Mouse (Mus musculus): ENCODE measurements at regions not wholly inside any gene's neighbourhood (a gene's known extent, or its start where the extent isn't known, plus 50 kb on each side); places are given as distances from the start of the nearest gene placed in this dataset.

- DNase-seq (ENCODE audit: low spot score), result no peak
Observed at GRCm38 (mm10) chr1:127009699-127010098, 179.1 kb upstream of the Nckap5 start.

GRCm38 (mm10) chr1:127001700-127002099 lies 171.1 kb upstream of the Nckap5 start:
- no peak for DNase-seq (ENCODE audit: low spot score)

- DNase-seq (ENCODE audit: low spot score), result no peak
Observed at GRCm38 (mm10) chr1:126993061-126993640, 162.6 kb upstream of the Nckap5 start.

GRCm38 (mm10) chr1:126992441-126992840 lies 161.8 kb upstream of the Nckap5 start:
- DNase-seq (ENCODE audit: low spot score), result no peak

- DNase-seq (ENCODE audit: low spot score), result no peak
Observed at GRCm38 (mm10) chr1:126982805-126983204, 152.2 kb upstream of the Nckap5 start.

GRCm38 (mm10) chr1:126980311-126980710 lies 149.7 kb upstream of the Nckap5 start:
- no peak for DNase-seq (ENCODE audit: low spot score)

GRCm38 (mm10) chr1:126973871-126974270 lies 143.3 kb upstream of the Nckap5 start:
- DNase-seq (ENCODE audit: low spot score), result no peak

- no peak for DNase-seq (ENCODE audit: low spot score)
Observed at GRCm38 (mm10) chr1:126971777-126972421, 141.3 kb upstream of the Nckap5 start.

GRCm38 (mm10) chr1:126971118-126971517 lies 140.5 kb upstream of the Nckap5 start:
- no peak for DNase-seq (ENCODE audit: low spot score)

- DNase-seq (ENCODE audit: low spot score), result no peak
Observed at GRCm38 (mm10) chr1:126966394-126966793, 135.8 kb upstream of the Nckap5 start.

- DNase-seq (ENCODE audit: low spot score), result no peak
Observed at GRCm38 (mm10) chr1:126955839-126956720, 125.5 kb upstream of the Nckap5 start.

GRCm38 (mm10) chr1:126947860-126948259 lies 117.3 kb upstream of the Nckap5 start:
- no peak for DNase-seq (ENCODE audit: low spot score)

GRCm38 (mm10) chr1:126932658-126933057 lies 102.1 kb upstream of the Nckap5 start:
- no peak for DNase-seq (ENCODE audit: low spot score)

GRCm38 (mm10) chr1:126931754-126932153 lies 101.2 kb upstream of the Nckap5 start:
- DNase-seq (ENCODE audit: low spot score), result peak; percentile 79

- DNase-seq (ENCODE audit: low spot score), result no peak
Observed at GRCm38 (mm10) chr1:126931093-126931492, 100.5 kb upstream of the Nckap5 start.

- no peak for DNase-seq (ENCODE audit: low spot score)
Observed at GRCm38 (mm10) chr1:126930611-126931010, 100.0 kb upstream of the Nckap5 start.

- DNase-seq (ENCODE audit: low spot score), result peak; percentile 28
Observed at GRCm38 (mm10) chr1:126929666-126930065, 99.1 kb upstream of the Nckap5 start.

- DNase-seq (ENCODE audit: low spot score), result no peak
Observed at GRCm38 (mm10) chr1:126928186-126928585, 97.6 kb upstream of the Nckap5 start.

GRCm38 (mm10) chr1:126925150-126926035 lies 94.8 kb upstream of the Nckap5 start:
- peak; percentile 18 for DNase-seq (ENCODE audit: low spot score)

- no peak for DNase-seq (ENCODE audit: low spot score)
Observed at GRCm38 (mm10) chr1:126923981-126924380, 93.4 kb upstream of the Nckap5 start.

GRCm38 (mm10) chr1:126922231-126922630 lies 91.6 kb upstream of the Nckap5 start:
- no peak for DNase-seq (ENCODE audit: low spot score)

GRCm38 (mm10) chr1:126918876-126919275 lies 88.3 kb upstream of the Nckap5 start:
- DNase-seq (ENCODE audit: low spot score), result no peak

Data from urinary bladder, postnatal 25 days (tissue).